Mouse (Mus musculus) ES-CJ7 (cell line): Measurements from ENCODE around the gene Klf3.
A peak's percentile ranks its signal among the peaks of the same experiment; 100 is the strongest.
"Not testable (repeated sequence)": the region's sequence is repeated elsewhere in the genome, so short reads cannot be mapped to it uniquely, and the experiment has no call there.

Experiments used
- DNase-seq: peaks from one replicate; pipeline ENCODE4 v3.0.0; 2011; ENCODE audit warnings: low read depth, low spot score

Klf3 gene

GRCm38 (mm10) chr5:64877235-64878026 lies 74.2 kb downstream of the Klf3 start:
- DNase-seq: peak; percentile 31

DNA sequence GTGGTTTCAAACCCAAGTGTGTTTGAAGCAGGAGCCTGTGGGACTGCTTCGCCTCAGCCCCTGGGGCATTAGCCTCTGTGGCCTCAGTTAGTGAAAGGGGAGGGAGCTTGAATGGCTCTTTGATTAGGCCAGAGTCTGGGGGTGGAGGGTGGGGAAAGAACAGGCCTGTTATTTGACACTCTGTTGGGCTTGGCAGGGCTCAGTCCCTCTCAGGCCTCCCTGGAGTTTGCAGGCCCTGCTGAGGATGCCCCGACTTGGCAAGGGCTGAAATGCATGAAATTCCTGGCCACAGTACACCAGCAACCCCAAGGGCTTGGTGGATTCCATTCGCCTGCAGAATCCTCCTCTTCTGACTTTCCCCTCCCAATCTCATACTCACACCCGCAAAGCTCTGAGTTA lies 74.8 kb downstream of the Klf3 start:
- peak; percentile 72 for DNase-seq

DNA sequence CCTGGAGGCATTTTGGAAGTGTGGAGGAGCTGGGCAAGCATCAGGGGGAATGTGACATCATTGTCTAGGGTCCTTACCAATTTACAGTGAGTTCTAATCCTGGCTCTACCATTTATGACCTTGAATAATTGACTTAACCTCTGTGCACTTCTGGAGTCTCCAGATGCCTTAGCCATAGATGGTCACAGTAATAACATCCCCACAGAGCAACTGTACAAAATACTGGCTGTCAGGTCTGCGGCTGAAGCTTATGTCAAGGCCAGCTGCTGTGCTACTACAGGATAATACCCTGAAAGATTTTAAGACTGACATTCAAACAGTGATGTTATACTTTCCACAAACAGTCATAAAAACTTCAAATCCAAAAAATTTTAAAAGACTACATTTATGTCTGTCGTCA lies 75.3 kb downstream of the Klf3 start:
- no peak for DNase-seq

DNA sequence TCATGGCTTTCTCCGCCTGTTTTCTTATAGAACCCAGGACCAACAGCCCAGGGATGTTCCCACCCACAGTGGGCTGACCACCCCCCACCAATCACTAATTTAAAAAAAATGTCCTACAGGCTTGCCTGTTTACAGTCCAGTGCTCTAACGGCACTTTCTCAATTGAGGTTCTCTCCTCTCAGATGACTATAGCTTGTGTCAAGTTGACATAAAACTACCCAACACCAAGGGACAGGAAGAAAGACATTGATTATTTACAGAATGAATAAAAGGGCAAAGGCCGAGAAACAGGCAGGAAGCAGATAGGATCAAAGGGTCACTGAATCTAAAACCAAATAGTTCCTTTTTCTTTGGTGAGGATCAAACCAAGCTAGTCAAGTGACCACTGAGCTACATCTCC lies 76.1 kb downstream of the Klf3 start:
- DNase-seq: no peak

DNA sequence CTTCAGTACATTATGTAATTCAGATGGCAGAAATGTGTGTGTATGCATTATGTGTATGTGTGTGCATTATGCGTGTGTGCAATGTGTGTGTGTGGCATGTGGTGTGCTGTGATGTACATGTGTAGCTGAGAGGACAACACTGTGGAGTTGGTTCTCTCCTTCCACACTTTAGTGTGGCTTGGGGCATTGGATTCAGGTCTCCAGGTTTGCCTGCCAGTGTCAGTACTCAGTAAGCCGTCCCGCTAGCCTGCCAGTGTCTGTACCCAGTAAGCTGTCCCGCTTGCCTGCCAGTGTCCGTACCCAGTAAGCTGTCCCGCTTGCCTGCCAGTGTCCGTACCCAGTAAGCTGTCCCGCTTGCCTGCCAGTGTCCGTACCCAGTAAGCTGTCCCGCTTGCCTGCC lies 78.4 kb downstream of the Klf3 start:
- not testable (repeated sequence) for DNase-seq

DNA sequence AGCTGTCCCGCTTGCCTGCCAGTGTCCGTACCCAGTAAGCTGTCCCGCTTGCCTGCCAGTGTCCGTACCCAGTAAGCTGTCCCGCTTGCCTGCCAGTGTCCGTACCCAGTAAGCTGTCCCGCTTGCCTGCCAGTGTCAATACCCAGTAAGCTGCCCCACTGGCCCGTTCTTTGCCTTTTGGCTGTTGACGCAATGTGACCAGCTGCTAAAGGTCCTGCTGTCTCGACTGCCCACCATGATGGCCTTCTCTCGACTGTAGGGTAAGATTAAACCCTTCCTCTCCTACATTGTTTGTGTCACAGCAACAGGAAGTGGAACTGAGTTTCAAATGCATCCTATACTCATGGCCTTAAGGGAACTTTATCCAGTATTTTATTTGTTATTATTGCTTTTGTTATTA lies 78.8 kb downstream of the Klf3 start:
- not testable (repeated sequence) for DNase-seq
